Mouse (Mus musculus): ENCODE measurements around the gene Tecpr1. TPM values are rescaled to one million over a fixed set of nuclear protein-coding genes. Genes with fewer than 3 reads are reported as not detected.

The Tecpr1 gene
- polyA plus RNA-seq, 1 experiment = 78.4 TPM

DNA sequence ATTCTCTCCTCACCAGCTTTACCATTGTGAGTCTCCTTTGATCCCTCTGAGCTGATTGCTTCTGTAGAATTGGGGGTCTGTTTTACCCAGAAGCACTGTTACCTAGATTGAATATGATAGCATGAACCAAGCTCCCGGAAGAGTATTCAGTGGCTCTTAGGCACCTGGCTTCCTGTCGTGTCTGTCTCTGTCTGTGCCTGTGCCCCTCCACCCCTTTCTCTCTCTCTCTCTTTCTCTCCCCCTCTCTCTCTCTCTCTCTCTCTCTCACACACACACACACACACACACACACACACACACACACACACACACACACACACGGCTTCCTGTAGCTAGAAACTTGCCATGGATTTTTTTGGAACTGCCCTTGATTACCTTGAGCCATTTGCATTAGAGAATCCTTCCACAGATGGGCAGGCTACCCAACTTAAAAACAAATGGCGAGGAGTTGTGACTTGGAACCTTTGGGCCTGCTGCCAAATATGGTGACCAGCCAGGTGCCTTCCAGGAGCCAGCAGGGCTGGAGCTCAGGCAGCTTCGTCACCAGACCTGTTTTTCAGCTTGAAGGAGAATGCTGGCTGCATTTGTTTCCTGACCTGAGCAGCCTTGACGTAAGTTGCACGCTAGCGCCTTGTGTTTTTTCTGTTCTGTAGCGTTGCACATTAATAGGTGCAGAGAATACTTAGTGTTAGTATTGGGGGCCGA is 60.5 kb downstream of the Tecpr1 start:
- TF ChIP-seq CTCF (IDR thresholded peaks at IDR 0.05; ENCODE audit: extremely low read depth, insufficient read depth, low read length) (no peak), POLR2A (IDR thresholded peaks at IDR 0.05; ENCODE audit: extremely low read depth, insufficient read depth, low read length) (no peak)
- no peak overlapping the region for H3K27ac ChIP-seq (ENCODE audit: insufficient read depth, low read length)
- H3K4me1 ChIP-seq (ENCODE audit: control insufficient read depth, insufficient read depth, low read length) = peaks cover 19% of the 10 kb centered on the region
- H3K4me3 ChIP-seq (ENCODE audit: insufficient read depth, low read length) = no peak overlapping the region

- no peak overlapping the region for H3K4me3 ChIP-seq (ENCODE audit: insufficient read depth, low read length)
- TF ChIP-seq CTCF (IDR thresholded peaks at IDR 0.05; ENCODE audit: extremely low read depth, insufficient read depth, low read length) = no peak
- no peak for TF ChIP-seq POLR2A (IDR thresholded peaks at IDR 0.05; ENCODE audit: extremely low read depth, insufficient read depth, low read length)
- H3K4me1 ChIP-seq (ENCODE audit: control insufficient read depth, insufficient read depth, low read length) = peaks cover 23% of the 10 kb centered on the region
- H3K27ac ChIP-seq (ENCODE audit: insufficient read depth, low read length) = no peak overlapping the region
These were observed 61.2 kb downstream of the Tecpr1 start for GRCm38 (mm10) chr5:144162080-144162812.

DNA sequence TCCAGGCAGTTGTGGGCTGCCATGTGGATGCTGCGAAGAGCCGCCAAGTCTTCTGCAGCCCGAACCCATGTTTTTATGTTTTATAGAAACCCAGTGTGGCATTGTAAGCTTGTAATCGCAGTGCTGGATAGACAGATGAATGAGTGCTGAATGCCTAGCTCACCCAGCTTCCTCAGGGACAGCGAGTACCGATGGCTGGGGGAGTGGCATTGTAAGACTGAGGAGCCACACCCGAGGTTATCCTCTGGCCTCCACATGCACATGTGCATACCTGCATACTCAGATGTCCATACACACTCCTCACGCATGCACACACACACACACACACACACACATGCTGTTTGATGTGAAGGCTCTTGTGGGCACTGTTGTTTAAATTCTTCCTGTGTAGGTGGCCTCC is 64.3 kb downstream of the Tecpr1 start:
- Histone ChIP-seq H3K4me1 (ENCODE audit: control insufficient read depth, insufficient read depth, low read length) (peaks cover 19% of the 10 kb centered on the region), H3K27ac (ENCODE audit: insufficient read depth, low read length) (no peak overlapping the region), H3K4me3 (ENCODE audit: insufficient read depth, low read length) (no peak overlapping the region)
- no peak for TF ChIP-seq POLR2A (IDR thresholded peaks at IDR 0.05; ENCODE audit: extremely low read depth, insufficient read depth, low read length)
- TF ChIP-seq CTCF (IDR thresholded peaks at IDR 0.05; ENCODE audit: extremely low read depth, insufficient read depth, low read length) = no peak

- no peak overlapping the region for H3K4me3 ChIP-seq (ENCODE audit: insufficient read depth, low read length)
- no peak overlapping the region for H3K27ac ChIP-seq (ENCODE audit: insufficient read depth, low read length)
- H3K4me1 ChIP-seq (ENCODE audit: control insufficient read depth, insufficient read depth, low read length) = peaks cover 15% of the 10 kb centered on the region
- no peak for TF ChIP-seq POLR2A (IDR thresholded peaks at IDR 0.05; ENCODE audit: extremely low read depth, insufficient read depth, low read length)
- TF ChIP-seq CTCF (IDR thresholded peaks at IDR 0.05; ENCODE audit: extremely low read depth, insufficient read depth, low read length) = no peak
These were observed 64.8 kb downstream of the Tecpr1 start for GRCm38 (mm10) chr5:144158604-144159003.

GRCm38 (mm10) chr5:144154528-144154927 is 68.9 kb downstream of the Tecpr1 start:
- H3K4me1 ChIP-seq (ENCODE audit: control insufficient read depth, insufficient read depth, low read length) = peaks cover 13% of the 10 kb centered on the region
- TF ChIP-seq POLR2A (IDR thresholded peaks at IDR 0.05; ENCODE audit: extremely low read depth, insufficient read depth, low read length) (no peak), CTCF (IDR thresholded peaks at IDR 0.05; ENCODE audit: extremely low read depth, insufficient read depth, low read length) (peak; percentile 72)
- H3K4me3 ChIP-seq (ENCODE audit: insufficient read depth, low read length) = no peak overlapping the region
- no peak overlapping the region for H3K27ac ChIP-seq (ENCODE audit: insufficient read depth, low read length)

DNA sequence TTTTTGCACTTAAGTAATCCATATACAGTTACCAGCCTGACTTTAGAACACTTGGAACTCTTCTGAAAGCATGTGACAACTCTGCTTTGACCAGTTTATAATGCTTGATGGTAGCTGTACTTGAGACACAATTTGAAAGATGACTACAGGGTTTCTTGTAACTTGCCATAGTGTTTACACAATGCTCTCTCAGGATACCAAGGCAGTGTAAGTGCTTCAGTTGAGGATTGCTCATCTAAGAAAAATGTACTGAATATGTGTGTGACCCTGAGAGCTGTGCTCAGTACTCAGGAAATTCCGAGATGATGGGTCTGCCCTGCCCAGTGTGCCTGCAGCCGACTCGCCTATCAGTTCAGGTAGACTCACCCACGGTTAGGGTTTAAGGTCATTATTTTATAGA is 72.1 kb downstream of the Tecpr1 start:
- peaks cover 1% of the 10 kb centered on the region; the same call in 1 of the 2 replicates for H3K4me1 ChIP-seq (ENCODE audit: control insufficient read depth, insufficient read depth, low read length)
- TF ChIP-seq CTCF (IDR thresholded peaks at IDR 0.05; ENCODE audit: extremely low read depth, insufficient read depth, low read length) (no peak), POLR2A (IDR thresholded peaks at IDR 0.05; ENCODE audit: extremely low read depth, insufficient read depth, low read length) (no peak)
- no peak overlapping the region for H3K4me3 ChIP-seq (ENCODE audit: insufficient read depth, low read length)
- H3K27ac ChIP-seq (ENCODE audit: insufficient read depth, low read length) = no peak overlapping the region

DNA sequence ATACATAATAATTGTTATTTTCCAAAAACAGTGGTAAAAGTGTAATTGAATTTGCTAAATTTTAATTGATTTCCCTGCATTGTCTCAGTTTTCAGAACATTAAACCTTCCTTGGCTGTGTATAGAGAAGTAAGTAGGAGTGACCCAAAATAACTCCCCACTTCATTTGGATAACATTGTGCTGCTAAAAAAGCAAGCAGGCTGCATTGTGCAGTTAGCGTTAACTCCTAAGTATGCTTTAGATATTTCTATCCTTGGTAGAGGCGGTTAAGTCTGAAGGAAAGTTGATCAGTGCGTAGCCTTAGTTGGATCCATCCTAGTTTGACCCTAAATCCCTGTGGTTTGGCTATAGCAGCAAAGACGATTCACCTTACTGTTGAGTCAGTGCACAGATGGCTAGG is 73.9 kb downstream of the Tecpr1 start:
- Histone ChIP-seq H3K4me3 (ENCODE audit: insufficient read depth, low read length) (no peak overlapping the region), H3K4me1 (ENCODE audit: control insufficient read depth, insufficient read depth, low read length) (peaks cover 3% of the 10 kb centered on the region; the same call in 1 of the 2 replicates), H3K27ac (ENCODE audit: insufficient read depth, low read length) (no peak overlapping the region)
- TF ChIP-seq POLR2A (IDR thresholded peaks at IDR 0.05; ENCODE audit: extremely low read depth, insufficient read depth, low read length) = no peak
- TF ChIP-seq CTCF (IDR thresholded peaks at IDR 0.05; ENCODE audit: extremely low read depth, insufficient read depth, low read length) = no peak

GRCm38 (mm10) chr5:144146898-144147297 is 76.5 kb downstream of the Tecpr1 start:
- H3K4me3 ChIP-seq (ENCODE audit: insufficient read depth, low read length) = no peak overlapping the region
- TF ChIP-seq POLR2A (IDR thresholded peaks at IDR 0.05; ENCODE audit: extremely low read depth, insufficient read depth, low read length) = no peak
- no peak for TF ChIP-seq CTCF (IDR thresholded peaks at IDR 0.05; ENCODE audit: extremely low read depth, insufficient read depth, low read length)

More at GRCm38 (mm10) chr5:144146898-144147297, 76.5 kb downstream of the Tecpr1 start:
- H3K27ac ChIP-seq (ENCODE audit: insufficient read depth, low read length) = no peak overlapping the region
- H3K4me1 ChIP-seq (ENCODE audit: control insufficient read depth, insufficient read depth, low read length) = peaks cover 3% of the 10 kb centered on the region; the same call in 1 of the 2 replicates

Other genes with a start within 250 kb of the Tecpr1 start
- gene Ccz1, start 208.7 kb downstream of the Tecpr1 start, polyA plus RNA-seq (2012; rRNA removed) = 36.2 and 37.4 TPM in 2 replicates
- gene Ocm, start 196.9 kb downstream of the Tecpr1 start, polyA plus RNA-seq (2012; rRNA removed) = 1.8 TPM in 2 replicates
- gene Lmtk2, start 123.2 kb downstream of the Tecpr1 start, polyA plus RNA-seq (2012; rRNA removed) = 68.2 and 69.3 TPM in 2 replicates
- gene Bhlha15, start 33.3 kb downstream of the Tecpr1 start, polyA plus RNA-seq (2012; rRNA removed) = 0.08 and 0.09 TPM in 2 replicates
- gene Bri3, start 20.8 kb upstream of the Tecpr1 start, polyA plus RNA-seq (2012; rRNA removed) = 103 and 104 TPM in 2 replicates
- 0.32 and 0.38 TPM in 2 replicates for gene Baiap2l1, start 134.5 kb upstream of the Tecpr1 start, polyA plus RNA-seq (2012; rRNA removed)